Mouse (Mus musculus): ENCODE measurements around the gene Gm11639.

- no peak for TF ChIP-seq GATA1 (IDR thresholded peaks at IDR 0.05; ENCODE audit: borderline replicate concordance, low read length)
- no peak for TF ChIP-seq FLI1 (IDR thresholded peaks at IDR 0.05; ENCODE audit: low read length)
These were observed 465.2 kb downstream of the Gm11639 start for GRCm38 (mm10) chr11:105150691-105151090.

Measured in megakaryocyte, embryonic 14.5 days (primary cell).